Mouse (Mus musculus) erythroblast, embryonic 14.5 days (primary cell): ENCODE measurements around the gene Rd3.

Experiments used
- GATA1 ChIP-seq: IDR thresholded peaks from 2 replicates; pipeline ENCODE4 v1.6.1; 2012; ENCODE audit warnings: low read length, inconsistent platforms, mixed read lengths
- TAL1 ChIP-seq: IDR thresholded peaks from 3 replicates; pipeline ENCODE4 v1.6.1; 2012; ENCODE audit warnings: low read length, inconsistent platforms, mixed read lengths

- TF ChIP-seq GATA1 = no peak
- no peak for TF ChIP-seq TAL1
These were observed 30.3 kb upstream of the Rd3 start for GRCm38 (mm10) chr1:191946835-191947234.
